In genomic region chr17:5139553-5139952, GRCm38 (mm10) we compare ENCODE assay signal across 8 mouse cellular contexts.
DNase-seq lines count a peak whose midpoint lies in the region; ATAC-seq lines count a peak whose summit lies in the region.
"Had no signal": no experiment of that assay in that cellular context is flagged by ENCODE, and none has a peak within 500 bp of the region (broad histone marks: within the 10 kb centered on the region; RNA-seq: fewer than 3 reads in every experiment).

No protein-coding gene starts in this region.

- H3K4me1 ChIP-seq in lung, embryonic 16.5 days (replicated peaks; ENCODE audit: control insufficient read depth, insufficient read depth, low read length) = peaks cover 23% of the 10 kb centered on the region
- H3K4me1 ChIP-seq in forebrain, embryonic 10.5 days = peaks cover 47% of the 10 kb centered on the region
- H3K4me1 ChIP-seq in intestine, embryonic 16.5 days (ENCODE audit: control insufficient read depth, insufficient read depth, low read length) = peaks cover 26% of the 10 kb centered on the region
- H3K4me1 ChIP-seq in neural tube, embryonic 15.5 days = peaks cover 53% of the 10 kb centered on the region

- no peaks in the 10 kb centered on the region for H3K9me3 ChIP-seq in lung, embryonic 16.5 days (ENCODE audit: control insufficient read depth, low read length)
- no peaks in the 10 kb centered on the region for H3K9me3 ChIP-seq in forebrain, embryonic 10.5 days
- no peaks in the 10 kb centered on the region for H3K9me3 ChIP-seq in intestine, embryonic 16.5 days (ENCODE audit: control insufficient read depth, low read length)
- H3K9me3 ChIP-seq in neural tube, embryonic 15.5 days (replicated peaks) = no peaks in the 10 kb centered on the region
- H3K9me3 ChIP-seq: heart, embryonic 10.5 days had no signal

- peak overlapping the region; percentile 9; the same call in 1 of the 2 replicates for H3K27ac ChIP-seq in lung, embryonic 16.5 days (ENCODE audit: low read length)
- peak overlapping the region; percentile 65; the same call in 1 of the 2 replicates for H3K27ac ChIP-seq in forebrain, embryonic 10.5 days
- H3K27ac ChIP-seq in intestine, embryonic 16.5 days (ENCODE audit: low read length) = peak overlapping the region; percentile 53
- H3K27ac ChIP-seq in neural tube, embryonic 15.5 days (replicated peaks) = peak overlapping the region; percentile 67
- H3K27ac ChIP-seq: heart, embryonic 10.5 days had no signal

- no peaks in the 10 kb centered on the region for H3K27me3 ChIP-seq in lung, embryonic 16.5 days (ENCODE audit: control insufficient read depth, insufficient read depth, low read depth, low read length)
- H3K27me3 ChIP-seq in forebrain, embryonic 10.5 days (ENCODE audit: poor library complexity, severe bottlenecking) = no peaks in the 10 kb centered on the region
- H3K27me3 ChIP-seq in intestine, embryonic 16.5 days (replicated peaks; ENCODE audit: control insufficient read depth, insufficient read depth, low read length) = no peaks in the 10 kb centered on the region
- no peaks in the 10 kb centered on the region for H3K27me3 ChIP-seq in neural tube, embryonic 15.5 days (replicated peaks)

- 26% methylated on average over 8 of the region's 8 CpGs for WGBS in lung, embryonic 16.5 days
- 93% methylated on average over 8 of the region's 8 CpGs for WGBS in forebrain, embryonic 10.5 days
- WGBS in intestine, embryonic 16.5 days = 24% methylated on average over 8 of the region's 8 CpGs
- WGBS in neural tube, embryonic 15.5 days = 12% methylated on average over 8 of the region's 8 CpGs

- DNase-seq in lung, postnatal 25 days (ENCODE audit: low spot score) = no peak
- DNase-seq in forebrain, embryonic 10.5 days (ENCODE audit: extremely low spot score, low spot score) = no peak
- DNase-seq in T-cell, adult 2 months (ENCODE audit: low spot score) = no peak
- DNase-seq in cerebellum, postnatal 4 days (ENCODE audit: low spot score in 2 of 2) = no peak

- ATAC-seq in lung, embryonic 16.5 days (ENCODE audit: low read depth) = peak; percentile 32; the same call in 1 of the 2 replicates
- ATAC-seq in intestine, embryonic 16.5 days = peak; percentile 12; the same call in 1 of the 2 replicates
- peak; percentile 39; the same call in 1 of the 2 replicates for ATAC-seq in neural tube, embryonic 15.5 days (ENCODE audit: low FRiP score)

- no peak overlapping the region for H3K9ac ChIP-seq in lung, embryonic 16.5 days (ENCODE audit: low read length)
- no peak overlapping the region for H3K9ac ChIP-seq in intestine, embryonic 16.5 days (ENCODE audit: low read depth, low read length)
- H3K9ac ChIP-seq in neural tube, embryonic 15.5 days (replicated peaks) = no peak overlapping the region

- H3K36me3 ChIP-seq in lung, embryonic 16.5 days (ENCODE audit: control insufficient read depth, insufficient read depth, low read length) = no peaks in the 10 kb centered on the region
- 0 out of 2 replicates have a peak, but pooled peaks cover 2% of the 10 kb centered on the region for H3K36me3 ChIP-seq in forebrain, embryonic 10.5 days (replicated peaks)
- H3K36me3 ChIP-seq in intestine, embryonic 16.5 days (ENCODE audit: control insufficient read depth, insufficient read depth, low read length) = no peaks in the 10 kb centered on the region
- no peaks in the 10 kb centered on the region for H3K36me3 ChIP-seq in neural tube, embryonic 15.5 days
- H3K36me3 ChIP-seq: heart, embryonic 10.5 days had no signal

- no peak overlapping the region for H3K4me3 ChIP-seq in lung, embryonic 16.5 days (ENCODE audit: low read length)
- H3K4me3 ChIP-seq in forebrain, embryonic 10.5 days = no peak overlapping the region
- H3K4me3 ChIP-seq in intestine, embryonic 16.5 days (ENCODE audit: low read length) = no peak overlapping the region
- H3K4me3 ChIP-seq in neural tube, embryonic 15.5 days (replicated peaks) = no peak overlapping the region
- H3K4me3 ChIP-seq: heart, embryonic 10.5 days had no signal

- no peak overlapping the region for H3K4me2 ChIP-seq in lung, embryonic 16.5 days (ENCODE audit: low read depth, low read length)
- no peak overlapping the region for H3K4me2 ChIP-seq in intestine, embryonic 16.5 days (ENCODE audit: low read depth, low read length)
- H3K4me2 ChIP-seq in neural tube, embryonic 15.5 days = peak overlapping the region; percentile 39

Comparison
In these comparisons a context has a peak if more than half of its experiments do, and no peak if none do; other contexts are left out.
1. H3K27ac ChIP-seq: peak in every context shown above with its lines; median percentile 67 in neural tube, embryonic 15.5 days; 65 in forebrain, embryonic 10.5 days; 53 in intestine, embryonic 16.5 days; 9 in lung, embryonic 16.5 days.